Mouse (Mus musculus) lung, postnatal 36 days (tissue): ENCODE data around the gene Tle2.

Experiments
- DNase-seq: peaks from one replicate; pipeline ENCODE4 v3.0.0; 2022; ENCODE audit warnings: mixed read lengths

Gene Tle2

GRCm38 (mm10) chr10:81605974-81606751 lies 31.8 kb downstream of the Tle2 start, which contains the start of gene BC025920:
Gene BC025920 (plus strand): TSS chr10:81606270.
- peak; percentile 98 for DNase-seq

DNA sequence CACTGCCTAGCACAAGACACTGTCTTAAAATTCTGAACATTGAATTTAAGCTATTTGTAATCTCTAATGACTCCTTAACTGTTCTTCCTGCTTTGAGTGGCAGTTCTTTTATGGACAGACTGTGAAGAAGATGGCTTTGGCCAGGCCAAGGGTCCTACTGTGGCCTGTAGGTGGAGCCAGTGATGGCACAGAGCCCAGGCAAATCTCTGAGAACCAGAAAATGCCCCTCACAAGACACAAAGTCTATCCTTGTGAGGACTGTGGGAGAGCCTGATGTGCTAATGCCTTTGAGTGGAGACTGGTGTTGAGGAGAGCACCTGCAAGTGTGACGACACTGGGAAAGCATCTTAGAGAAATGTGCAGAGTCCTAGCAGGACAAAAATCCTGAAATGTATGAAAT lies 33.9 kb downstream of the Tle2 start:
- DNase-seq: no peak

DNA sequence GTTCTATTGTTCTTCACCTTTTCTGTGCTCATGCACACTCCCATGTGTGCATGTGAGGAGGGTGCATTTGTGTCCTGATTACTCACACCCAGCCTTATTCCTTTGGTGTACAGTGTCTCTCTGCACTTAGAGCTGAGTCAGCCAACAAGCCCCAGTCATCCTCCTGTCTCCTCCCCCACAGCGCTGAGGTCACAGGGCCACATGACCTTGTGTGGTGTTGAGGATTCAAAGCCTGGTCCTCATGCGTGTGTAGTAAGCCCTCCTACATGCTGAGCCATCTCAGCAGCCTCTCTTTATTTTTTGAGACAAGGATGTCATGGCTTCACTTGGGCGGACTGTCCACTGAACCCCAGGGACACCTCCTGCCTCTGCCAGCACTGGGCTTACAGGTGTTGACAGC lies 38.4 kb downstream of the Tle2 start:
- DNase-seq: no peak

GRCm38 (mm10) chr10:81615486-81615885 lies 41.1 kb downstream of the Tle2 start:
- no peak for DNase-seq

DNA sequence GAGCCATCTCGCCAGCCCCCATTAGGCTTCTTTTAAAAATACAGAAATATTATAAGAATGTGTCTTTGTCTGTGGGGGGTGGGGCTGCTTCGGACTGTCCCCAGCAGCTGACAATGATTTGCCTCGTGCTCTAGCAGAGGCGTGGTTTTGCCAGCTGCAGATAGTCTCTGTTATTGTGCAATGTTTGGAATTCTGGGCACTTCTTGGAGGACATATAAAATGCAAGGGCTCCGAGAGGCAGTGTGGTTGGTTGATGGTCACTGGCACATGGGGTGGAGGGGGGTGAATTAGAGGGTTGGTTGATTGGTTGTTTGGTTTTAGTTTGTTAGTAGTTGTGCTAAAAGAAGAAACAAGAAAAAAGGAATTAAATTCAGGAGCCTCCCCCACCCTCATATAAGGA lies 45.6 kb downstream of the Tle2 start:
- no peak for DNase-seq

DNA sequence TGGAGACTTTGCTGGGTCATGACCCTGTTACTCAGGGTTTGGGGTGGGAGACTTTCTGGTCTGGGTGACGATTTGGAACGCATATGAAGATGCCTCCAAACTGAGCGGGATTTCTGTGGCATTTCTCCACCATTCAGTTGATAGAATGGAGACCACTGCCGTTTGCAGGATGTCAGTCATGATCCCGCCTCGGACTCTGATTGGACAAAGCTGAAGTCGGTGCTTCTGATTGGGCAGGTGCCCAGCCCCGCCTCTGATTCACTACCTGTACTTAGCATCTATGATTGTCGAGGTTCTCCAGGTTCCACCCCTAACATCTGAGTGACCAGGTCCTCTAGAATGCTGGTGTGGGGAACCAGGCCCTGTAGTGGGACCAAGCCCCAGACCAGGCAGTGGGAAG lies 46.4 kb downstream of the Tle2 start:
- DNase-seq: no peak

GRCm38 (mm10) chr10:81623441-81623840 lies 49.1 kb downstream of the Tle2 start:
- no peak for DNase-seq

GRCm38 (mm10) chr10:81626101-81626993 lies 52.0 kb downstream of the Tle2 start:
- no peak for DNase-seq

- peak; percentile 96 for DNase-seq
Observed at GRCm38 (mm10) chr10:81626994-81627835, 52.9 kb downstream of the Tle2 start, which contains the start of gene Sirt6. Gene Sirt6 (minus strand): TSS chr10:81627797.

GRCm38 (mm10) chr10:81627836-81628220 lies 53.5 kb downstream of the Tle2 start:
- DNase-seq: peak; percentile 17

GRCm38 (mm10) chr10:81628390-81628789 lies 54.0 kb downstream of the Tle2 start, which contains the start of gene Ankrd24:
Gene Ankrd24 (plus strand): TSS chr10:81628540.
- no peak for DNase-seq

GRCm38 (mm10) chr10:81633253-81634099 lies 59.1 kb downstream of the Tle2 start:
- peak; percentile 92 for DNase-seq

GRCm38 (mm10) chr10:81636338-81636737 lies 62.0 kb downstream of the Tle2 start:
- no peak for DNase-seq

DNA sequence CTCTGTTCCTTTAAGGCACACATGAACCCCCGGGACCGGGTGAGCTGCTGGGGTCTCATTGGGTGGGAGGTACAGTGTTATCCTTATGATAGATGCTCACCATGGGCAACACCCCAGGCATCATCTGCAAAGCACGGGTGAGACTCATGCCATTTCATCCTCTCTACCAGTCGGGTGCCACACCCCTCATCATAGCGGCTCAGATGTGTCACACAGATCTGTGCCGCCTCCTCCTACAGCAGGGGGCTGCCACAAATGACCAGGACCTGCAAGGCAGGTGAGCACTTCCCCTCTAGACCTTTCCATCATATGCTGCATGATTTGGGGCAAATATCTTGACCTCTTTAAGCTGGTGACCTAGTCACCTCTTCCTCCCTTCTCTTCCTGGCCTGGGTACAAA lies 63.7 kb downstream of the Tle2 start:
- DNase-seq: no peak
